Mouse (Mus musculus): ENCODE measurements around the gene Hs6st3. TPM values are rescaled to one million over a fixed set of nuclear protein-coding genes. Genes with fewer than 3 reads are reported as not detected.
"Not testable (repeated sequence)": the region's sequence is repeated elsewhere in the genome, so short reads cannot be mapped to it uniquely, and the experiment has no call there.

The Hs6st3 gene
- polyA plus RNA-seq, 2 experiments from 2014 or later = not detected

DNA sequence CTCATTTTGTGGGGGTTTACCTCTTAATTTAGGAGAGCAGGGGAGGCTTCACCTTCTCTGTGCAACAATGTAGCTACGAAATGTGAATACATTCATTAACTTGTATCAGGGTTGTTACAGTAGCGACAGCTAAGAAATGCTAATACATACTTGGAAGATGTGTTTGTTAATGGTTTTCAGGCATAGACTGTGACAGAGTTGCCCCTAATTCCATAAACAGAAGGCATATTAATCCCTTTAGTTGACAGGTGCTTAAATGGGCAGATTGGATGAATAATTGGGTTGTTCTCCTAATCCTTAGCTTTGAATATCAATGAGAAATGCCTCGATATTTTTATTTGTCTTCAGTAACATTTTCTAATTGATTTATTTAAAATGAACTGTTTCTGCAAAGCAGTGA is 314.7 kb downstream of the Hs6st3 start:
- no peak for ATAC-seq

GRCm38 (mm10) chr14:119464308-119464707 is 326.2 kb downstream of the Hs6st3 start:
- no peak for ATAC-seq

GRCm38 (mm10) chr14:119464883-119465282 is 326.7 kb downstream of the Hs6st3 start:
- ATAC-seq = no peak

GRCm38 (mm10) chr14:119466899-119467588 is 328.9 kb downstream of the Hs6st3 start:
- no peak for ATAC-seq

DNA sequence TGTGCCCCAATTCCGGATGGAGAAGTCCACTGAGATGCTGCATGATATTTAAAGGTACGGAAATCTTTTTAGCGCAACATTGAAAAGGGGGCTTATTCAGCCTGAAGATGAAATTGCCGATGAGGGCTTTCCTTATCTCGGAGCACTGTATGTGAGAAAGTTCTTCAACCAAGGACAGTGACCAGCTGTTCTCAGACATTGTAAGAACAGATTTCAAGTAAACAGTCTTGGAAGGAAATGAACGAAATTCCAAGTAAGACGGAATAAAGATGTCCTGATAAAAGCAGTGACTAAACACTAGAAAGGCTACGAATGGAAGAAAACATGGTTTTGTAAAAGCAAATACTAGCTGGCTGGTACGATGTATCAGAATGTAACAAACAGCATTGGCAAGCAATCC is 338.4 kb downstream of the Hs6st3 start:
- no peak for ATAC-seq

DNA sequence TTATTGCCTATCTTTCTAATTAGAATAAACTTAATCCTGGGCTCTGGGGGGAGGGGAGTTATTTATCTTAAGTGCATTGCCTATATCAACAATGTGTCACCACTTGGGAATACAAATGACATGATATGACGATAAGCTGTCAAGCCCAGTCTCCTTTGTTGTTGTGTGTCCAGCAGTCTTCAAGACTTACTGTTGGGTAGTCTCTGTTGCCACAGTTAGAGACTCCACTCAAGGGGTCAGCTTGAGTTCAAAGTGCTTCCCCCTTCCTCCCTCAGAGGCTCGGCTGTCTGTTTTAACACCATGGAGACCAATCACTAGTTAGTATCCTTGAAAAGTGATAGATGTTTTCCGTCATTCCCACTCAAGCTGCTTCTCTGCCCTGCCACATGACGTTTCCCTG is 339.7 kb downstream of the Hs6st3 start:
- no peak for ATAC-seq

DNA sequence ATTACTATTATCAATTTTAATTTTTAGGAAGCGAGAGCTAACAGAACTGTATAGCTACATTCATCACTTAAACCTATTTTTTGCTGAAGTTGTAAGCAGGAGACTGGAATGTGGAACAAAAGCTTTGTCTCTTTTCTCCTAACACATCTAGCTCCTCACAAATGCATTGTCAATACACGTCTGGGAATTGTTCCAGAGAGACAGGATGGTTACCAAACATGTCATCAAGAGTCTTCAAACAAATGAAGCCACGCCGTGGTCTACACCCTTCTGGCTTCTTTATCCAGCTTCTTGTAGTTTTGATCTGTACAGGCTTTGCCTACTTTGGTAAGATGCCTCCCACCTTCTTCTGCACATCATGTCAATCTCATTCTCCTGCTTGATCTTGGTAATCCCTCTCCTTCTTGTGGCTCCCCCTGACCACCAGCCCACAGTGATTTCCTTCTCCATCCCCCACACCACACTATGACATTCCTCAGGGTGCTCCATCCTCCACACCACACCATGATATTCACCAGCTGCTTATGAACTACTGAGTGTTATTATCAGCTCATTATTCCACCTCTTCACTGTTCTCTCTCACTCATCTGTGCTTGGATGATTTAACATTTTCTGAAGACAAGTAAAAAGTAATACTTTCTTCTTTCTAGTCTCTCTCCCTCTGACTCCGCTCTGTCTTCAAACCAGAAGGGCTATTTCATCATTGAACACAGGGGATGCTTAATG is 351.0 kb downstream of the Hs6st3 start:
- ATAC-seq = no peak

DNA sequence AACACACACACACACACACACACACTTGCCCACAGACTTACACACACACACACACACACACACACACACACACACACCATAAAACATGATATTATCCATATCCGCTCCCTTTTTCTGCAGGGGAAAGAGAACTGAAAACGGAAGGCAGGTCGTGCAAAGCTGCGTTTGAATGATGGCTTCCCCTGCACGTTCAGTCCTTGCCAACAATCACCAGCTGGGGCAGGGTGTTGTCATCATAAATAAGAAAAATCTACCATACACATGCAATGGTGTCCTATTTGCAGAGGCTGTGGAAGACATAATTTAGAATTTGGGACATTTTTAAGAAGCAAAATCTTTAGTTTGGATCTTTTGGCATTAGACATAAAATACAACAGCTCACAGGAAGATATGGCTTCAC is 382.5 kb downstream of the Hs6st3 start:
- ATAC-seq = no peak

DNA sequence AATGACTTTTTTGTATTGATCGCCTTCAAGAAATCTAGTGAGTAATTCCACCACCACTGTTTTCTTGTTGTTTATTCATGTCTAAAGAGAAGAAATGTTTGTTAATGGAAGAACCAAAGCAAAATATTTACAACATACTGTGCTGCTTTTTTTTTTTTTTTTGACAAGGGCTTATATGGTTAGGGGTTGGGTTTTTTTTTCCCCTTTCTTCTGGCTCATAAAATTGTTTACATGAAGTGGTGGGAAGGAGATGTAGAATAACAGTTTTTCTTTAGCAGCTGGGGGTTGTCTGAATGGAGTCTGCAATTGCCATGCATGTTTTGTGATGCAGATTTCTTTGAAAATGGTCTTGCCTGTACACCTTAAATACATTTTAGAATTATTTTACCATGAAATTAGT is 382.9 kb downstream of the Hs6st3 start:
- ATAC-seq = no peak

GRCm38 (mm10) chr14:119532889-119533546 is 394.9 kb downstream of the Hs6st3 start:
- ATAC-seq = no peak

GRCm38 (mm10) chr14:119540505-119540904 is 402.4 kb downstream of the Hs6st3 start:
- no peak for ATAC-seq

GRCm38 (mm10) chr14:119544596-119544995 is 406.5 kb downstream of the Hs6st3 start:
- no peak for ATAC-seq

DNA sequence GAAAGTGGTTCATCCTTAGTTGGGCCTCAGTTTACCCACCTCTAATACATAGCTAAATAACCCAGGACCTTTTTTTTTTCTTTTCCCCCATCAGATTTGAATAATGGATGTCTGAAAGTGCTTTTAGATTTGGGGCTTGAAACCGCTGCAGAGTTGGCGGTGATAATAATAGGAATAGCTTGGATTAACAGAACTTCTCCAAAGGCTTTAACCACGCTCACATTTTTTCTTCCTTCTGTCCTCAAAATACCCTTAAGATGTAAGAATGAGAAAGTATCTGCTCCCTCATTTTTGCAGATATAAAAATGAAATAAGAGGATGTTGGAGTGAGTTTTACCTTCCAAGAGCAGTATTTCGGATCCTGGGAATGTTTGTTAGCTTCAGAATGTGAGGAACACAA is 420.2 kb downstream of the Hs6st3 start:
- ATAC-seq = no peak

DNA sequence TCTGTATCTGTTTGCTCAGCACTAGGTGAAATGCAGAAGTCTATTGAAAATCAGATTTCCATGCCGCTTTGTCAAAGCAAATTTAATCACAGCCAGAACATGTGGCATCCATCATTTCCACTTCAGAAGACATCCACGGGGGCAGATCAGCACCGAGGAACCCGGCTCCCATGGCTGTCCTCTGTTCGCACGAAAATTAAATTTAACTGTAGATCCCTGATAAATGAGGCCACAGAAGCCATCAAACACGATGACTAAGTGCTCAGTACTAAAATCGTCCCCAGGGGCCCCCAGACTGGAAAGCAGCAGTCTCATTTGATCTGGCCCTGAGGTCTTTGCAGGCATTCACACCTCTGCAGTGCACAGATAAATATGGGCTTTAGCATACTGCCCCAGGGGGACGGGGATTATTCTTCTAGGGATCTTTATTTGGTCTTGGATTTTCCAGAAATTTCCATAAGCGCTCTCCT is 443.9 kb downstream of the Hs6st3 start:
- ATAC-seq = no peak

DNA sequence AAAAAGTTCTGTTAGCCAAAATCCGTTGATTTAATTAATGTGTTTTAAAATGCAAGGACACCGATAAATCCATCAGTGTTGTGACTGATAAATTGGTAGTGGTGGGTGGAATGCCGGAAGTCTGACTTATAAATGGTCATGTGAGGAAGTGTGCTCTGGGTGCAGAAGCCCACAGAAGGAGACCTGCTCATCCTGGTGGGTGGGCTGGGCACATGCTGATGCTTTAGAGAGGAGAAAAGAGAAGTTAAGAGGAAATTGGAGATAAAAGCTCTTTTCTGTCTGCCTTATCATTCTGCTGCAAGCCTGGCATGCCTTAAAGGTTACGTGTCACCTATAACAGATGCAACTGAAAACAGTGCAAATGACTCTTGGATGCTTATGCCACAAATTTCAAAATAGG is 446.9 kb downstream of the Hs6st3 start:
- ATAC-seq = no peak

- ATAC-seq = not testable (repeated sequence)
Measured at GRCm38 (mm10) chr14:119587365-119587764, 449.2 kb downstream of the Hs6st3 start.

DNA sequence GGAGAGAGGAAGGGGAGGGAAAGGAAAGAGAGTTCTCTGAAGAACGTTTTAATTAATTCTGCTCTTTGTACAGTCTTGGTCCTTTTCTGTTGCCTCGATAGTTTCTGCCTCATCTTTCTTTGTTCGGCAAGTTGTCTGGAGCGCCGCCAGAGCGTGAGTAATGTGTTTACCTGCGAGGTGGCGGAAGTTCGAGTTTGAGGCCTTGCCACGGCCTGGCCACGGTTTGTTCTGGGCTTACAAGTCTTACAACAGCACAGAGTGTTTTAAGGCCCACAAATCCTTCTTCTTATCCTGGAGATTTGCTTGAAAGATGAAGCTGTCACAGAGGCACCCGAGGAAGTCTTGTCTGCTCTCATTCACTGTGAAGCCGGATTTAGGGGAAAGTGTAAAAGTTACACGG is 466.2 kb downstream of the Hs6st3 start:
- ATAC-seq = no peak

DNA sequence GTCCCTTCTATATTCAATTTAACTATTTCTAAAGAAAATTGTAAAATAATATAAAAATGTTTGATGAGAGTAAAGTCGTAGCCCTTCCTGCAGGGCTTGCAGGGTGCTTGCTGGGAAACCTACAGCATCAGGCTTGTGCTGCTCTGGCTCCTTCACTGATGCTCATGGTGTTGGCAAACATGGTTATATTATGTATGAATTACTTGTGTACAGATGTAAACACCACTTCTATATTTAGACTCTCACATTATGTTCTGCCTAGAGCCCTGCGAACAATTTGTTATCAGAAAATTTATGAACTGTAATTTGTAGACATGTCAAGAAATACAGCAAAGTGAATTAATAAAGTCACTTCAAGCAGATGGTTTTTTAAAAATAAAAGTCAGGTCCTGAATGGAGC is 474.7 kb downstream of the Hs6st3 start:
- no peak for ATAC-seq

DNA sequence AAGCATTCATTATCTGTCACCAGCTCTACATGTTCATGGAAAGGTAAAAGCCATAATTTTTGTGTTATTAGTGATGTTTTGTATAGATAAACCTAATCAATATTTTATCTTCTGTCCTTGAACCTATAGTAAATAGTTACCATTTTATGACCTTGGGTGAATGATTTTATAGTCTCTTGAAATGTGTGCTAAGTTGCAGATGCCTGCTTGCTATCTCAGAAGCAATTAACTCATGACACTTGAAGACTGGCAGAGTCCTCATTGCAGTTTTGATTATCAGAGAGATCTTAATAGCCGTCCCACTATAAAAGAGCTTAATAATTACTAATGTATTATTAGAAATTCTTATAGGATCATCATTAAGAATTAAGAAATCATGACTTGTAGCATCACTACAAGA is 491.0 kb downstream of the Hs6st3 start:
- ATAC-seq = no peak

DNA sequence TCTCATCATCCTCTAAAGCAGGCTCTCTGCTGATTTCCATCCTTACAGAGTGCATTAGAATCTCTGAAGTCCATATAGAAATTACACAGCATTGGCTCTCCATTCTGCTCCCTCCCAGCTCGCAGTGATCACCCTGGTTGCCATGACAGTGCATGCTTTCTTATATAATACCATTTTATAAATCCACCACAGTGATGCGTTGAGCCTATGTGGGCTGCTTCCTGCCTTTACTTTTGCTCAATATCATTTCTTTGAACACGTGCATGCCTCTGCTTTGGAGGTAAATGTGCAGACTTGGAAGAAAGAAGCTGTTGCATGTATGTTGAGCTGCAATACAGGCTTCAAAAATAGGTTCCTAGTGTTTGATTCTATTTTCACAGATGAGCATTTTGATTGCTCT is 494.9 kb downstream of the Hs6st3 start:
- no peak for ATAC-seq

GRCm38 (mm10) chr14:119633626-119634025 is 495.5 kb downstream of the Hs6st3 start:
- ATAC-seq = no peak

DNA sequence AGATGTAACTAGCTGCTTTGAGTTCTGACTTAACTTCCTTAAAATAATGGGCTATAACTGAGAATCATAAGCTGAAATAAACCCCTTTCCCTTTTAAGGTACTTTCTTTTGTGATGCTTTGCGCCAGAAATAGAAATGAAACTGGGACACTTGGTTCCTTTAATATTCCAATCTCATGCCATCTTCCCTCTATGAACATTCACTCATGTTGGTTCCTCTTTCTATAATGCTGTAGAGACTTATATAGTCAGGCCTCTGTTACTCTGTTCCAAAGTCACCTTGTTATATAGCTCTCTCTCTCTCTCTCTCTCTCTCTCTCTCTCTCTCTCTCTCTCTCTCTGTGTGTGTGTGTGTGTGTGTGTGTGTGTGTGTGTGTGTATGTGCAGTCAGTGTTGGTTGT is 504.7 kb downstream of the Hs6st3 start:
- no peak for ATAC-seq

DNA sequence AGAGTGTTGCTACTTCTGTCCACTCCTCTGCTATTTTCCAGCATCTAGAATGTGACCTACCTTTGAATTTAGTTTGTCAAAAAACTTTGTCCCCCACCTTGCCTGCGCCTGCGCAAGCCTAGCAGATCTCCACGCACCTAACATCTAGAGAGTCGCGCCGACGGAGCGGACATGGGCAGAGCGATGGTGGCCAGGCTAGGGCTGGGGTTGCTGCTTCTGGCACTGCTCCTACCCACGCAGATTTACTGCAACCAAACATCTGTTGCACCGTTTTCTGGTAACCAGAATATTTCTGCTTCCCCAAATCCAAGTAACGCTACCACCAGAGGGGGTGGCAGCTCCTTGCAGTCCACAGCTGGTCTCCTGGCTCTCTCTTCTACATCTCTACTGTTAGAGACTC is 505.7 kb downstream of the Hs6st3 start:
- ATAC-seq = no peak

- ATAC-seq = no peak
Measured at GRCm38 (mm10) chr14:119656936-119657335, 518.8 kb downstream of the Hs6st3 start.
